Mouse (Mus musculus): ENCODE results near the gene Satb2. TPM values are rescaled to one million over a fixed set of nuclear protein-coding genes. Genes with fewer than 3 reads are reported as not detected.
"Not testable (repeated sequence)": the region's sequence is repeated elsewhere in the genome, so short reads cannot be mapped to it uniquely, and the experiment has no call there.

The Satb2 gene
- polyA plus RNA-seq, 1 experiment, result not detected

GRCm38 (mm10) chr1:56800611-56801010, 177.8 kb downstream of the Satb2 start:
- Histone ChIP-seq H3K27me3 (ENCODE audit: control insufficient read depth) (no peaks in the 10 kb centered on the region), H3K36me3 (ENCODE audit: control insufficient read depth) (no peaks in the 10 kb centered on the region), H3K4me3 (replicated peaks) (no peak overlapping the region), H3K9me3 (ENCODE audit: control insufficient read depth, low read length) (no peaks in the 10 kb centered on the region; the same call in 1 of the 2 replicates), H3K4me1 (ENCODE audit: control insufficient read depth) (no peaks in the 10 kb centered on the region)
- TF ChIP-seq GATA1 (IDR thresholded peaks at IDR 0.05; ENCODE audit: low read length) (no peak), TAL1 (IDR thresholded peaks at IDR 0.05; ENCODE audit: low read length) (no peak)

DNA sequence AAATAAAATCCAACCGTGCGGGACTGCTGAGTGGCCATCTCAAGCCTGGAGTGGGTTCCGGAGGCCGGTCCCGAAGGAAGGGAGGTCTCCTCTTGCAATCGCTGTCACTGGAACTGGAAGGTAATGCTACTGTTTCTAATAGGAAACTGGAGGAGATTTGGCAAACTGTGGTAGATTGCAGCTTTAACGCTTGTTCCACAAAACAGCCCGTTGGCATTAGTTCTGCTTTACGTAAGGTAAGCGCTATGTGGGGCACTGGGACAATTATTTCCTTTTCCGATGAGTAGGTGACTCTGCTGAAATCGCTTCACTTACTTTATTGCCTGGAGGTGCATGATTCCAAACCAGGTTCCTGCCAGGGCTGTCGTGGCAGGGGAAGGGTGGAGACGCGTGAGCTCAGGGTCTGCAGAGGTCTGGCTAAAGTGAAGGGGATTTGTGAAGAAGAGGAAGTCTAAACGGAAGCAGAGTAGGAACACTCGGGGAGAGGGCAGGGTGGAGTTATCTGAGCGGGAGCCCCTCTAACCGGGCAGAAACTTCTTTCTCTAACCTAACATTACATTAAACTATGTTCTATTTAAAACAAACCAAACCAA, 183.3 kb downstream of the Satb2 start:
- Histone ChIP-seq H3K36me3 (ENCODE audit: control insufficient read depth) (no peaks in the 10 kb centered on the region), H3K4me1 (ENCODE audit: control insufficient read depth) (no peaks in the 10 kb centered on the region), H3K9me3 (ENCODE audit: control insufficient read depth, low read length) (no peaks in the 10 kb centered on the region; the same call in 1 of the 2 replicates), H3K4me3 (replicated peaks) (no peak overlapping the region), H3K27me3 (ENCODE audit: control insufficient read depth) (no peaks in the 10 kb centered on the region)
- TF ChIP-seq TAL1 (IDR thresholded peaks at IDR 0.05; ENCODE audit: low read length) (no peak), GATA1 (IDR thresholded peaks at IDR 0.05; ENCODE audit: low read length) (no peak)

DNA sequence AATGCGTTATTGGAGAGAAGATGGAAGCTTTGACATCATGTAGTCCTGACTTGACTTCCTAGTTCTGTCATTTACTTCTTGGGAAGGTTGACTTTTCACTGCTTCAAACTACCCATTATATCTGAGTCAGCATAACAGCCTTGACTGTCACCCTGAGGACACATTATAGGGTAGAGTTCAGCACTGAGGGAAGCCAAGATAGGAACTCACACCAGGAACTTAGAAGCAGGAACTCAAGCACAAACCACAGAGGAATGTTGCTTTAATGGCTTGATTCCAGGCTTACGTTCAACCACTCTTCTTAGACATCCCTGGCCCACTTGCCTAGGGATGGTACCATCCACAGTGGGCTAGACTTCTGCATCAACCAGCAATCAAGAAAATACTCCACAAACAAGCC, 188.8 kb downstream of the Satb2 start:
- H3K36me3 ChIP-seq (ENCODE audit: control insufficient read depth), result no peaks in the 10 kb centered on the region

GRCm38 (mm10) chr1:56782139-56782538, 196.3 kb downstream of the Satb2 start:
- H3K4me3 ChIP-seq (replicated peaks); H3K27me3 ChIP-seq (ENCODE audit: control insufficient read depth); H3K4me1 ChIP-seq (ENCODE audit: control insufficient read depth); H3K9me3 ChIP-seq (ENCODE audit: control insufficient read depth, low read length); H3K36me3 ChIP-seq (ENCODE audit: control insufficient read depth): not testable (repeated sequence)

More for the DNA sequence above, 188.8 kb downstream of the Satb2 start:
- H3K27me3 ChIP-seq (ENCODE audit: control insufficient read depth), result no peaks in the 10 kb centered on the region
- peaks cover 2% of the 10 kb centered on the region; the same call in 1 of the 2 replicates for H3K9me3 ChIP-seq (ENCODE audit: control insufficient read depth, low read length)
- TF ChIP-seq GATA1 (IDR thresholded peaks at IDR 0.05; ENCODE audit: low read length) (no peak), TAL1 (IDR thresholded peaks at IDR 0.05; ENCODE audit: low read length) (no peak)
- no peaks in the 10 kb centered on the region for H3K4me1 ChIP-seq (ENCODE audit: control insufficient read depth)
- H3K4me3 ChIP-seq (replicated peaks), result no peak overlapping the region

- Histone ChIP-seq H3K36me3 (ENCODE audit: control insufficient read depth) (no peaks in the 10 kb centered on the region), H3K4me3 (replicated peaks) (no peak overlapping the region), H3K4me1 (ENCODE audit: control insufficient read depth) (no peaks in the 10 kb centered on the region), H3K9me3 (ENCODE audit: control insufficient read depth, low read length) (no peaks in the 10 kb centered on the region), H3K27me3 (ENCODE audit: control insufficient read depth) (no peaks in the 10 kb centered on the region)
- no peak for TF ChIP-seq TAL1 (IDR thresholded peaks at IDR 0.05; ENCODE audit: low read length)
- no peak for TF ChIP-seq GATA1 (IDR thresholded peaks at IDR 0.05; ENCODE audit: low read length)
These were observed 214.2 kb downstream of the Satb2 start for GRCm38 (mm10) chr1:56764205-56764604.

DNA sequence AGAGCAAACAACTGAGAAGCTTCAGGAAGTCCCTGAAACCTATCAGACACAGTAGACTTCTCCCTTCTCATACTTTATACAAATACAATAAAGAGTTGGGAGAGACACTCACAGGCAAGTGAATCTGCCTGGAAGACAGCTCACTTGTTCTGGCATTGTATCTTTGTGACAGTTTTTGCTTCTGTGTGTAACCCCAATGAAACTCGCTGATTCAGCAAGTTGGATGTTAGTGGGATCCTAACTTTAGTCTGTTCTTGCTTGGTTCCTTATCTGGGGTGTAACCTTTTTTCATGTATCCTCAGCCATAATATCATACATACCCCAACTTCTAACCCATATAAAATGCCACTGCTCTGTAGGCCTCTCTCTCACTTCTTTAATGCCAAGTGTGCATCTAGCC, 216.9 kb downstream of the Satb2 start:
- Histone ChIP-seq H3K9me3 (ENCODE audit: control insufficient read depth, low read length) (no peaks in the 10 kb centered on the region), H3K4me1 (ENCODE audit: control insufficient read depth) (no peaks in the 10 kb centered on the region), H3K4me3 (replicated peaks) (no peak overlapping the region), H3K36me3 (ENCODE audit: control insufficient read depth) (no peaks in the 10 kb centered on the region), H3K27me3 (ENCODE audit: control insufficient read depth) (no peaks in the 10 kb centered on the region)
- TF ChIP-seq TAL1 (IDR thresholded peaks at IDR 0.05; ENCODE audit: low read length) (no peak), GATA1 (IDR thresholded peaks at IDR 0.05; ENCODE audit: low read length) (no peak)

GRCm38 (mm10) chr1:56753283-56753682, 225.2 kb downstream of the Satb2 start:
- no peaks in the 10 kb centered on the region for H3K27me3 ChIP-seq (ENCODE audit: control insufficient read depth)
- TF ChIP-seq TAL1 (IDR thresholded peaks at IDR 0.05; ENCODE audit: low read length) (no peak), GATA1 (IDR thresholded peaks at IDR 0.05; ENCODE audit: low read length) (no peak)
- H3K4me1 ChIP-seq (ENCODE audit: control insufficient read depth), result no peaks in the 10 kb centered on the region
- no peak overlapping the region for H3K4me3 ChIP-seq (replicated peaks)
- H3K9me3 ChIP-seq (ENCODE audit: control insufficient read depth, low read length), result peaks cover 10% of the 10 kb centered on the region; the same call in 1 of the 2 replicates
- no peaks in the 10 kb centered on the region for H3K36me3 ChIP-seq (ENCODE audit: control insufficient read depth)

DNA sequence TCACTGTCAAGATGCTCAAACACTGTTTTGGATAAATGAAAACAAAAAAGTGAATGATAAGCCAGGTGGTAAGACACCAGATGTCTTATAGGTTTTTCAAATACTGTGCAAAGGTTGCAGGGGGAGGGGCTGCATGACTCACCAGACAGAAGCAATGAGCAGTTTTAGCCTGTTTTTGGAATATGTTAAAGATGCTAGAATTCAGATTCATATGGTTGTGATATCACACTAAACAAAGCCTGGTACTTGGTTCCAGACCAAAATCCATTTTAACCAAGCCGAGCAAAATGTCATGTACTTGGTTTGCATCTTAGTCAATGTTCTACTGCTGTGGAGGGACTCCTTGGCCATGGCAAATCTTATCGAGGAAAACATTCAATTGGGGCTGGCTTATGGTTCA, 227.8 kb downstream of the Satb2 start:
- TF ChIP-seq GATA1 (IDR thresholded peaks at IDR 0.05; ENCODE audit: low read length), result no peak
- TF ChIP-seq TAL1 (IDR thresholded peaks at IDR 0.05; ENCODE audit: low read length), result no peak
- Histone ChIP-seq H3K27me3 (ENCODE audit: control insufficient read depth) (no peaks in the 10 kb centered on the region), H3K36me3 (ENCODE audit: control insufficient read depth) (no peaks in the 10 kb centered on the region), H3K4me1 (ENCODE audit: control insufficient read depth) (no peaks in the 10 kb centered on the region), H3K9me3 (ENCODE audit: control insufficient read depth, low read length) (peaks cover 10% of the 10 kb centered on the region; the same call in 1 of the 2 replicates), H3K4me3 (replicated peaks) (no peak overlapping the region)

DNA sequence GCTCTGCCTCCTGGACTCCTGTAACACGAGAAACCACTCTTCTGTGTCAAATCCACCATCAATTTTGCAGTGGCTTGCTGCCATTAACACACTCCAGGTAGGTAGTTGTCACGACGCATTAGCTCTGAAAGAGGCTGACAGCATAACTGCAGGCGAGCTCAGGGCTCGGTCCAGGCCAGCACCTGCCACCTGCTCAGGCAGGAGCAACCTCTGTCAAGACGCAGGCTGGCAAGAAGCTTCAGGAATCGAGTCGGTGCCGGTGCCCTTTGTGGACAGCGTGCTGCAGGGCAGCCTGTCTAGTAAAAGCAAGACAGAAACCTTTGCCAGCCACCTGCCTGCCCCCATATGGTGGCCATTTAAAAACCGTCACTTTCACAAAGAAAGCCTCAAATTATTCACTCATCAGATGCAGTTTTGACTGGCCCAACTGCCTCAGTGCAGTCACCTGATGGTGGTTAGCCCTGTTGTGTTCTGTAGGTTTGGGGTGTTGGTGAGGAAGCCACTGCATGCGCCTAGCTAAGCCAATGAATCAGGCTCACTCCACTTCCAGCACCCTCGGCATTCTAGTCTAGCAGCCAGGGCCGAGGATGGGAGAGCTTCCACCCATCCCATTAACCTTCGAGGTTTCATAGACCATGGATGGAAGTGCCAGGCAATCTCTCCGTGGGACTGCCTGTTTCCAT, 228.7 kb downstream of the Satb2 start:
- H3K27me3 ChIP-seq (ENCODE audit: control insufficient read depth), result no peaks in the 10 kb centered on the region
- H3K36me3 ChIP-seq (ENCODE audit: control insufficient read depth), result no peaks in the 10 kb centered on the region
- H3K4me1 ChIP-seq (ENCODE audit: control insufficient read depth), result no peaks in the 10 kb centered on the region
- no peak overlapping the region for H3K4me3 ChIP-seq (replicated peaks)
- TF ChIP-seq TAL1 (IDR thresholded peaks at IDR 0.05; ENCODE audit: low read length) (no peak), GATA1 (IDR thresholded peaks at IDR 0.05; ENCODE audit: low read length) (no peak)
- H3K9me3 ChIP-seq (ENCODE audit: control insufficient read depth, low read length), result peaks cover 10% of the 10 kb centered on the region; the same call in 1 of the 2 replicates

Data from erythroblast, embryonic 14.5 days (primary cell).